Mouse (Mus musculus): Measurements from ENCODE around the gene Ccdc181. TPM values are rescaled to one million over a fixed set of nuclear protein-coding genes. Genes with fewer than 3 reads are reported as not detected.
"Not testable (repeated sequence)": the region's sequence is repeated elsewhere in the genome, so short reads cannot be mapped to it uniquely, and the experiment has no call there.

The Ccdc181 gene
- polyA plus RNA-seq (2017; shearing (Covaris generic)), result 1 to 10 TPM; 6.8 to 8.8 TPM

- ATAC-seq, result peak; percentile 100
These were observed at the start of gene Ccdc181 for GRCm38 (mm10) chr1:164275455-164275954. TSS of gene Ccdc181 (plus strand) at chr1:164275585.

GRCm38 (mm10) chr1:164231937-164232570 is 43.3 kb upstream of the Ccdc181 start:
- not testable (repeated sequence) for ATAC-seq

GRCm38 (mm10) chr1:164233447-164233846 is 41.9 kb upstream of the Ccdc181 start:
- ATAC-seq, result no peak

- ATAC-seq, result no peak
These were observed 40.3 kb upstream of the Ccdc181 start for GRCm38 (mm10) chr1:164235078-164235477.

- no peak for ATAC-seq
These were observed 39.3 kb upstream of the Ccdc181 start for GRCm38 (mm10) chr1:164236078-164236477.

DNA sequence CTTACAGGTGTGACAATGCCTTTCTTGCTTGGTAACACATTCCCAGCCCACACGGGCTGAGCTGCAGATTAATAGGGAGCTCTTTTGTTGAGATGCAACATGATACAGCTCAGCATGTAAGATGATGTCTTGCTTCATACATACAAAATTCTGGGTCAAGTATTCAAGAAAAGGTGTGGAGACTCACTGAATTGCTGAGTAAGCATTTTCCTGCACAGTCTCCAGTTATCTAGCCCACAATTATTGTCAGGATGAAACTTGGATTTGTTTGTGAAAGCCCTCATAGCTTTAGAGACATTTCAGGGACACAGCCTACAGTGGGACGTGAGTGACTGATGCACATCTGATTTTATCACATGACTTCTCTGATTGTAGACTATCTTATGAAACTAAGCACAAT is 33.9 kb upstream of the Ccdc181 start:
- ATAC-seq, result no peak

GRCm38 (mm10) chr1:164242809-164243208 is 32.6 kb upstream of the Ccdc181 start:
- no peak for ATAC-seq

- no peak for ATAC-seq
These were observed 27.9 kb upstream of the Ccdc181 start for GRCm38 (mm10) chr1:164247442-164247841.

- no peak for ATAC-seq
These were observed 27.4 kb upstream of the Ccdc181 start for GRCm38 (mm10) chr1:164247971-164248370.

GRCm38 (mm10) chr1:164248465-164249331 is 26.7 kb upstream of the Ccdc181 start, which contains the start of gene Slc19a2:
TSS of gene Slc19a2 (plus strand) at chr1:164249046.
- ATAC-seq, result peak; percentile 92

GRCm38 (mm10) chr1:164249332-164249711 is 26.1 kb upstream of the Ccdc181 start:
- peak; percentile 16 for ATAC-seq

- no peak for ATAC-seq
These were observed 24.8 kb upstream of the Ccdc181 start for GRCm38 (mm10) chr1:164250391-164251150.

DNA sequence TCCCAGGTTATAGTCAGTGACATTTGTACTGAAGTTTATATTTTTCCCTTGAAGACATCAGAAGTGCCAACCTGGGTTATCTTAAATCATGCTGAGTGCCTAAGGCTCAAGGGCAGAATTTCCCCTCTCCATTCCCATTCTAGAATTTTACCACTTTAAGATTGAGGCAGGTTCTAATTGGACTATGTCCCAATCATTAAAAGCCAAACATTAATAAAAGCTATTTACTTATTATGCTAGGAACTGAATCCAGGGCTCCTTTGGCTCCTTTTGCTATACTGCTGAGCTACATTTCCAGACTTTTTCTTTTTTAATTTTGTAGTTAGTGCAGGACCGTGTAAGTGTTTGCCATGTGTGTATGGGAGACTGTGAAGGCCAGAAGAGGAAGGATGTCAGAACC is 23.9 kb upstream of the Ccdc181 start:
- ATAC-seq, result no peak

DNA sequence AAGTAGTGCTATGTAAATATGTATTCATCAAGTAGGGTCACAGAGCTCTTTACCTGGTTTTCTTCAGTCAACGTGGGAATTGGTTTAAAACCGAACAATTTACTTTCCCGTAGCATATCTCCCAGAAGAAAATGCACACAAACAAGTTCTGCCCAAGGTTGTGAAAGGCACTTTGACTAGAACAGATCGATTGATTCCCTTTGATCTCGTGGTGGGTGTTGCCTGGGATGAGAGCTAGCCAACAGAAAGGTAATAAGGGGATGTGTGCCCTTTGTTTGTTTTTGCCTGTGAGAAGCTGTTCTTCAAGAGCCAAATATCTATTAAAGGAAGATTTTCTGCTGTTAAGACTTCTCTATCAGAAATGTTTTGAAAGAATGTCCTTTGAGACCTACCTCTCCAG is 22.8 kb upstream of the Ccdc181 start:
- no peak for ATAC-seq

DNA sequence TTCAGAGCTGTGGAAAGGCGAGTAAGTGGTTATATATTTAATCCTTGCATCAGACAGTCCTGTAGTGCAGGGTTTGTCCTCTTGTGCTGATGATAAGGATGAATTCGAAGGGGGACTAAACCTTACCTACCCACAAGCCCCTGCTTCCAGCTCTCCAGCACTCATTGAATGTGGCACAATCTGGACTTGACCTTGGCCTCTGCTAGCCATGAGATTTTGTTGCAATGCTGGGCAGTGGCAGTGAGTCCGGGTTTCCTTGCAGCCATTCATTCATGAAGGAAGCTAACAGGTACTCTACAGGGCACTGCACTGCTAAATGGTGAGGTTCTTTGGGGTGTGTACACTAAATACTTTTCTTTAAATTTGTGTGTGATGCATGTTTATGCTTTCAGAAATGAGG is 20.5 kb upstream of the Ccdc181 start:
- ATAC-seq, result no peak

- no peak for ATAC-seq
These were observed 15.0 kb upstream of the Ccdc181 start for GRCm38 (mm10) chr1:164260171-164261028.

- ATAC-seq, result no peak
These were observed 13.8 kb upstream of the Ccdc181 start for GRCm38 (mm10) chr1:164261553-164261952.

DNA sequence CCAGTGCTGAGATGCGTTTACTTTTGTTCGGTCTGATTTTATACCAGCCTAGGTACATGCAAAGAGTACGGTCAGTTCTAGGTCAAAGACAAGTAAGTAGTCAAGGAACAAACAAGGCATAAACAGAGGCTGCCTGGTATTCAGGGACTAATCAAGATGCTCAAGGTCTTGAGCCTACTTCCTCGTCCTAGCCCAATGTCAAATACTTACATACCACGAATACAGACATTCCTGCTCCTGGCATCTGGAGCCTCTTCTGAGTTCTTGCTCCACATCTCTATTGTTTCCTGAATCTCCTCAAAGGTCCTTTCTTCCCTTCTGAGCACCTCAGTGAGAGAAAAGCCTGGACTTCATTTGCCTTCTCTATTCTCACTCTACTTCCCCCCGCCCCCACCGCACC is 4.4 kb upstream of the Ccdc181 start:
- ATAC-seq, result no peak

- ATAC-seq, result no peak
These were observed 1.7 kb upstream of the Ccdc181 start for GRCm38 (mm10) chr1:164273659-164274058.

- ATAC-seq, result no peak
These were observed 1.2 kb downstream of the Ccdc181 start for GRCm38 (mm10) chr1:164276552-164276951.

GRCm38 (mm10) chr1:164279332-164279731 is 3.9 kb downstream of the Ccdc181 start:
- ATAC-seq, result no peak

- ATAC-seq, result no peak
These were observed 8.6 kb downstream of the Ccdc181 start for GRCm38 (mm10) chr1:164284007-164284406.

Data from CD4-positive, CD25-positive, alpha-beta regulatory T cell, adult 4 months (primary cell).